Mouse (Mus musculus) bone marrow macrophage, adult 2 months (primary cell): ENCODE data around the gene Dvl1.

Source experiments
- CTCF ChIP-seq: IDR thresholded peaks from 2 replicates; pipeline ENCODE4 v1.5.1; 2012; ENCODE audit warnings: low read depth, mild to moderate bottlenecking, low read length, moderate library complexity
- POLR2A ChIP-seq: IDR thresholded peaks from 2 replicates; pipeline ENCODE4 v1.6.1; 2012; ENCODE audit warnings: mild to moderate bottlenecking, low read depth, low read length, borderline replicate concordance

- TF ChIP-seq CTCF (no peak), POLR2A (no peak)
These were observed at the start of gene Dvl1 for GRCm38 (mm10) chr4:155846871-155847578.
